Mouse (Mus musculus) lung, postnatal 14 days (tissue): ENCODE results near the gene Casp14.
A peak's percentile ranks its signal among the peaks of the same experiment; 100 is the strongest.
"Not testable (repeated sequence)": the region's sequence is repeated elsewhere in the genome, so short reads cannot be mapped to it uniquely, and the experiment has no call there.

Source experiments
- DNase-seq: peaks from one replicate; pipeline ENCODE4 v3.0.0; 2021

The Casp14 gene

GRCm38 (mm10) chr10:78718056-78718455, at the start of gene Casp14:
Gene Casp14 (minus strand): TSS chr10:78718294.
- no peak for DNase-seq

GRCm38 (mm10) chr10:78765570-78765969, 47.5 kb upstream of the Casp14 start:
- no peak for DNase-seq

GRCm38 (mm10) chr10:78756021-78756420, 37.9 kb upstream of the Casp14 start:
- DNase-seq: peak; percentile 73

GRCm38 (mm10) chr10:78752452-78753191, 34.5 kb upstream of the Casp14 start, which contains the start of gene Ccdc105:
Gene Ccdc105 (minus strand): TSS chr10:78753065.
- DNase-seq: peak; percentile 4

GRCm38 (mm10) chr10:78748946-78749345, 30.9 kb upstream of the Casp14 start:
- DNase-seq: no peak

GRCm38 (mm10) chr10:78748161-78748560, 30.1 kb upstream of the Casp14 start:
- no peak for DNase-seq

GRCm38 (mm10) chr10:78747035-78747721, 29.1 kb upstream of the Casp14 start:
- no peak for DNase-seq

- no peak for DNase-seq
These were observed 27.5 kb upstream of the Casp14 start for GRCm38 (mm10) chr10:78745453-78746232.

GRCm38 (mm10) chr10:78743721-78744120, 25.6 kb upstream of the Casp14 start:
- DNase-seq: no peak

- DNase-seq: no peak
These were observed 21.7 kb upstream of the Casp14 start for GRCm38 (mm10) chr10:78739821-78740220.

- no peak for DNase-seq
These were observed 9.8 kb upstream of the Casp14 start for GRCm38 (mm10) chr10:78727876-78728275.

GRCm38 (mm10) chr10:78727035-78727434, 8.9 kb upstream of the Casp14 start:
- DNase-seq: no peak

GRCm38 (mm10) chr10:78723416-78723815, 5.3 kb upstream of the Casp14 start:
- DNase-seq: no peak

- DNase-seq: no peak
These were observed 4.6 kb upstream of the Casp14 start for GRCm38 (mm10) chr10:78722654-78723053.

- DNase-seq: no peak
These were observed 3.9 kb upstream of the Casp14 start for GRCm38 (mm10) chr10:78722036-78722435.

- DNase-seq: no peak
These were observed 1.9 kb downstream of the Casp14 start for GRCm38 (mm10) chr10:78716231-78716630.

GRCm38 (mm10) chr10:78715156-78715555, 2.9 kb downstream of the Casp14 start:
- no peak for DNase-seq

GRCm38 (mm10) chr10:78714129-78714528, 4.0 kb downstream of the Casp14 start:
- no peak for DNase-seq

GRCm38 (mm10) chr10:78710706-78711105, 7.4 kb downstream of the Casp14 start:
- DNase-seq: no peak

- DNase-seq: no peak
These were observed 17.2 kb downstream of the Casp14 start for GRCm38 (mm10) chr10:78700881-78701280.

GRCm38 (mm10) chr10:78689973-78690372, 28.1 kb downstream of the Casp14 start:
- DNase-seq: no peak

GRCm38 (mm10) chr10:78686995-78687577, 31.0 kb downstream of the Casp14 start:
- no peak for DNase-seq

- DNase-seq: not testable (repeated sequence)
These were observed 48.0 kb downstream of the Casp14 start for GRCm38 (mm10) chr10:78670121-78670520.
